Mouse (Mus musculus) bone marrow, adult 2 months (tissue): ENCODE results near the gene Enah.

ENCODE experiments used
- CTCF ChIP-seq: fragments of 200-500 bp; IDR thresholded peaks from 2 replicates; pipeline ENCODE4 v1.5.1; 2011; ENCODE audit warnings: low read length, control low read depth; ENCODE audit not compliant: control insufficient read depth, insufficient read depth
- POLR2A ChIP-seq: fragments of 200-500 bp; IDR thresholded peaks from 2 replicates; pipeline ENCODE4 v1.6.1; 2011; ENCODE audit warnings: low read depth, mild to moderate bottlenecking, control low read depth, low read length, borderline replicate concordance; ENCODE audit not compliant: control insufficient read depth

DNA sequence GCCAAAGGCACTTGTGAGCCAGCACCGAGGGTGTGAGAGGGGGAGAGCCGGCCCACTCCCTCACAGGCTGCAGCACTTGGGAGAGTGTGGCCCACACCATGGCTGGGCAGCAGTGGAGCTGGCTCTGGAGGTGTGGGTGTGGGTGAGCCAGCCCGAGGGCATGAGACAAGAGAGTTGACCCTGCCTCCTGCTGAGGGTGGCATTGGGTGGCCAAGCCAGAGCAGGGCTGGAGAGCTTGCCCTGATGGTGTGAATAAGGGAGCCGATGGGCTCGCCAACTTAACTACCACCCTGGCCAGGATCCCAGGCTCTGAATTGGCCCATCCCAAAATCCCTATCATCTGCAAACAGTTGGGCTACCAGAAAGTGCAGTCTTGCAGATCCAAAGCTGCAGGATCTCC lies 141.4 kb downstream of the Enah start:
- TF ChIP-seq POLR2A, result no peak
- no peak for TF ChIP-seq CTCF
